Mouse (Mus musculus) liver, embryonic 14.5 days (tissue): ENCODE data around the gene Fignl1.

ENCODE experiments used
- CTCF ChIP-seq: IDR thresholded peaks from 2 replicates; pipeline ENCODE4 v1.5.1; 2016; ENCODE audit warnings: antibody characterized with exemption, low read depth, control low read depth
- EP300 ChIP-seq: IDR thresholded peaks from 2 replicates; pipeline ENCODE4 v1.6.1; 2016; ENCODE audit warnings: antibody characterized with exemption, low read depth

GRCm38 (mm10) chr11:11828251-11828650, 19.5 kb upstream of the Fignl1 start:
- TF ChIP-seq CTCF, result no peak
- no peak for TF ChIP-seq EP300
